Mouse (Mus musculus) liver, adult 2 months (tissue): ENCODE measurements around the gene Smad5. TPM values are rescaled to one million over a fixed set of nuclear protein-coding genes. Genes with fewer than 3 reads are reported as not detected.
A peak's percentile ranks its signal among the peaks of the same experiment; 100 is the strongest.

Experiments
- DNase-seq: peaks from one replicate; pipeline ENCODE4 v3.0.0-alpha.2; 2011; ENCODE audit warnings: low read depth, low spot score; ENCODE audit errors: extremely low read depth
- H3K27ac ChIP-seq: fragments of 200-500 bp; replicated peaks from 2 replicates; pipeline ENCODE4 v1.5.1; 2012; ENCODE audit warnings: low read depth, mild to moderate bottlenecking, control low read depth, inconsistent platforms, low read length; ENCODE audit not compliant: insufficient read depth
- H3K27me3 ChIP-seq: fragments of 200-500 bp; 2 replicates; pipeline ENCODE4 v1.6.1; 2012; ENCODE audit warnings: mild to moderate bottlenecking, moderate library complexity, low read length, inconsistent platforms; ENCODE audit not compliant: control insufficient read depth, insufficient read depth
- H3K36me3 ChIP-seq: fragments of 200-500 bp; 2 replicates; pipeline ENCODE4 v1.6.1; 2012; ENCODE audit warnings: low read length, inconsistent platforms; ENCODE audit not compliant: control insufficient read depth, insufficient read depth
- H3K4me1 ChIP-seq: fragments of 200-500 bp; 2 replicates; pipeline ENCODE4 v1.6.1; 2011; ENCODE audit warnings: low read length; ENCODE audit not compliant: control insufficient read depth, insufficient read depth
- H3K4me3 ChIP-seq: fragments of 200-500 bp; 2 replicates; pipeline ENCODE4 v1.5.1; 2011; ENCODE audit warnings: low read depth, mild to moderate bottlenecking, control low read depth, low read length, moderate library complexity; ENCODE audit not compliant: insufficient read depth
- H3K79me2 ChIP-seq: fragments of 200-500 bp; 2 replicates; pipeline ENCODE4 v1.6.1; 2012; ENCODE audit warnings: inconsistent platforms, mild to moderate bottlenecking, low read length, moderate library complexity; ENCODE audit not compliant: control insufficient read depth, insufficient read depth
- H3K9ac ChIP-seq: fragments of 200-500 bp; 2 replicates; pipeline ENCODE4 v1.6.1; 2012; ENCODE audit warnings: low read depth, mild to moderate bottlenecking, control low read depth, inconsistent platforms, low read length
- CTCF ChIP-seq: fragments of 200-500 bp; IDR thresholded peaks from 2 replicates; pipeline ENCODE4 v1.5.1; 2011; ENCODE audit warnings: low read depth, low read length, control low read depth
- POLR2A ChIP-seq: fragments of 200-500 bp; IDR thresholded peaks from 2 replicates; pipeline ENCODE4 v1.6.1; 2011; ENCODE audit warnings: low read length, control low read depth; ENCODE audit not compliant: insufficient read depth; ENCODE audit errors: extremely low read depth
- WGBS: fragments of 180-500 bp; shearing (Covaris S2); methylation state at CpG from one replicate; pipeline ENCODE4 v1.1.7; 2018; 5-methylcytosine and 5-hydroxymethylcytosine counted together
- polyA plus RNA-seq: library from polyadenylated mRNA; depleted of rRNA; stranded (reverse); fragments of >200 nt; gene quantifications from 2 replicates; pipeline ENCODE4 v1.2.3, GENCODE M21; 2012
- total RNA-seq: library from RNA; depleted of rRNA; stranded (reverse); fragments of >200 nt; gene quantifications from 2 replicates; pipeline ENCODE4 v1.2.3, GENCODE M21; 2014

Smad5 gene
- total and polyA plus RNA-seq, 2 experiments = 10.0 to 13.1 TPM

GRCm38 (mm10) chr13:56751774-56752173 is 49.0 kb downstream of the Smad5 start:
- Histone ChIP-seq H3K79me2 (no peaks in the 10 kb centered on the region), H3K4me1 (peaks cover 9% of the 10 kb centered on the region), H3K4me3 (no peak overlapping the region), H3K27me3 (peaks cover 18% of the 10 kb centered on the region), H3K27ac (no peak overlapping the region), H3K36me3 (no peaks in the 10 kb centered on the region), H3K9ac (no peak overlapping the region)
- DNase-seq = no peak
- 68% methylated on average over 5 of the region's 5 CpGs for WGBS
- TF ChIP-seq CTCF (no peak), POLR2A (no peak)

- no peak for TF ChIP-seq POLR2A
- no peak for TF ChIP-seq CTCF
- Histone ChIP-seq H3K36me3 (no peaks in the 10 kb centered on the region), H3K27me3 (peaks cover 18% of the 10 kb centered on the region), H3K4me3 (peak overlapping the region; percentile 25; the same call in 1 of the 2 replicates), H3K27ac (no peak overlapping the region), H3K4me1 (peaks cover 3% of the 10 kb centered on the region), H3K79me2 (no peaks in the 10 kb centered on the region), H3K9ac (no peak overlapping the region)
- DNase-seq = no peak
- 10% methylated on average over 41 of the region's 41 CpGs for WGBS
Measured at GRCm38 (mm10) chr13:56752474-56753191, 49.8 kb downstream of the Smad5 start.

GRCm38 (mm10) chr13:56753192-56753951 is 50.6 kb downstream of the Smad5 start, which contains the start of gene Gm45623:
Gene Gm45623 (minus strand): TSS chr13:56753827.
- H3K9ac ChIP-seq = no peak within 1 kb of the TSS
- no peaks in the 10 kb centered on the region for H3K79me2 ChIP-seq
- H3K27ac ChIP-seq = no peak within 1 kb of the TSS
- H3K27me3 ChIP-seq = peaks cover 18% of the 10 kb centered on the region
- 4% methylated on average over 71 of the region's 71 CpGs for WGBS
- no peak for DNase-seq
- no peaks in the 10 kb centered on the region for H3K36me3 ChIP-seq
- H3K4me3 ChIP-seq = peak within 1 kb of the TSS; percentile 25; the same call in 1 of the 2 replicates
- peaks cover 2% of the 10 kb centered on the region for H3K4me1 ChIP-seq
- no peak for TF ChIP-seq CTCF
- TF ChIP-seq POLR2A = no peak

- no peak overlapping the region for H3K4me3 ChIP-seq
- H3K79me2 ChIP-seq = no peaks in the 10 kb centered on the region
- 28% methylated on average over 6 of the region's 6 CpGs for WGBS
- peaks cover 2% of the 10 kb centered on the region for H3K4me1 ChIP-seq
- DNase-seq = peak; percentile 97
- TF ChIP-seq POLR2A (no peak), CTCF (peak; percentile 71)
- H3K9ac ChIP-seq = no peak overlapping the region
- H3K27ac ChIP-seq = no peak overlapping the region
- peaks cover 18% of the 10 kb centered on the region for H3K27me3 ChIP-seq
- no peaks in the 10 kb centered on the region for H3K36me3 ChIP-seq
Measured at GRCm38 (mm10) chr13:56755871-56756270, 53.1 kb downstream of the Smad5 start.

GRCm38 (mm10) chr13:56757201-56757600 is 54.4 kb downstream of the Smad5 start:
- Histone ChIP-seq H3K4me1 (peaks cover 2% of the 10 kb centered on the region), H3K36me3 (no peaks in the 10 kb centered on the region), H3K27ac (no peak overlapping the region), H3K79me2 (no peaks in the 10 kb centered on the region), H3K4me3 (no peak overlapping the region), H3K27me3 (peaks cover 15% of the 10 kb centered on the region), H3K9ac (no peak overlapping the region)
- WGBS = 75% methylated on average over 12 of the region's 12 CpGs
- DNase-seq = no peak
- no peak for TF ChIP-seq POLR2A
- TF ChIP-seq CTCF = no peak

GRCm38 (mm10) chr13:56758492-56758891 is 55.7 kb downstream of the Smad5 start:
- peaks cover 2% of the 10 kb centered on the region for H3K27me3 ChIP-seq
- peaks cover 2% of the 10 kb centered on the region for H3K4me1 ChIP-seq

More at GRCm38 (mm10) chr13:56758492-56758891, 55.7 kb downstream of the Smad5 start:
- WGBS = 29% methylated on average over 6 of the region's 6 CpGs
- Histone ChIP-seq H3K27ac (no peak overlapping the region), H3K9ac (no peak overlapping the region), H3K4me3 (no peak overlapping the region), H3K36me3 (no peaks in the 10 kb centered on the region), H3K79me2 (no peaks in the 10 kb centered on the region)
- TF ChIP-seq POLR2A (no peak), CTCF (peak; percentile 87)
- peak; percentile 64 for DNase-seq
